Mouse (Mus musculus): ENCODE measurements around the gene Olfr1179. TPM values are rescaled to one million over a fixed set of nuclear protein-coding genes. Genes with fewer than 3 reads are reported as not detected.

The Olfr1179 gene
- polyA plus RNA-seq (2012; rRNA removed), result not detected in 2 replicates

DNA sequence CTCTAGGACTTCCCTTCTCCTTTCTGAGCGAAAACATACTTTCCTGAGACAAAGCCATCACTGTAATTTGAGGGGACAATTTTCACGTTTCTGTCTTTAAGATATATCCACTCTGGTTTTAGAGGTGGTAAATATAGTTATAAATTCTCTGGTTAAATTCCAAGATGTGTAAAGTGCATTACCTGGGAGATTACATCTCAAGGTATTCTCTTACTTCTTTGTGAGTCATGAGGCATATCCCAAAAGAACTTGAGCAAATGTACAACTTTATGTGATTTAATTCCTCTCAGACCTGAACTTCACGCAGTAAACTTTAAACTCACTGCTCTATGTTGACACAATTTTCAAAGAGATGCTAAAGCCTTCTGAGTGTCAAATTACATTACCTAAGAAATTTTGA lies at the start of gene Olfr1179:
Olfr1179 (minus strand) TSS at position 101 of the 400 bp plus-strand sequence.

DNA sequence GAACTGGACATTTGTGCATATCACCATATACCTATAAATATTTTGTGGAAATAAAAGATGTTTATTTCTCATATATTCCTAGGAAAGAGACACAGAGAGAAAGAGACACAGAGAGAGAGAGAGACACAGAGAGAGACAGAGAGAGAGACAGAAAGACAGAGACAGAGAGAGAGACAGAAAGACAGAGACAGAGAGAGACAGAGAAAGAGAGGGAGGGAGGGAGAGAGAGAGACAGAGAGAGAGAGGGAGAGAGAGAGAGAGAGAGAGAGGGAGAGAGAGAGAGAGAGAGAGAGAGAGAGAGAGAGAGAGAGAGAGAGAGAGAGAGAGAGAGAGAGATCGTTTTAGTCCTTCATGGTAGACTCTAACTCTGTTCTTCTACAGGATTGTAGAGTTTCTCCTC lies 48.3 kb upstream of the Olfr1179 start, which contains the start of gene Olfr1183:
Olfr1183 (plus strand) TSS at position 301 of the 400 bp plus-strand sequence.

GRCm38 (mm10) chr2:88449031-88449430 lies 42.8 kb upstream of the Olfr1179 start, which contains the start of gene Gm13757:
Gm13757 (minus strand) TSS chr2:88449131.

GRCm38 (mm10) chr2:88426071-88426470 lies 19.8 kb upstream of the Olfr1179 start, which contains the start of gene Olfr1181:
Olfr1181 (minus strand) TSS chr2:88426171.

DNA sequence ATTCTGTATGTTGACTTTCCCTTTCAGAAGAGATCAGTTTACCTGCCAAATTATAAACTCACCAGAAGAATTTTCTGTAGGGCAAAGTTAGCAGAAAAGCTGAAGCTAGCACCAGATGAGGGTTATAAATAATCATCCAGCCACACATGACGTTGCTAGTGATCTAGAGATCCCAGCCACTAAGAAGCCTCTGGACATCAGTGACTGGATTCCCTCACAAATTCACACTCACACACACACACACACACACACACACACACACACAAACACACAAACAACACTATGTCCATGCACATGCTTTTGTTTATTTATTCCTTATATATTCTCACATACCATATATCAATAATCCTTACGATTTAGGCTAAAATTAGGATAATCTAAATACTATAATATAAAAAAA lies 12.8 kb upstream of the Olfr1179 start, which contains the start of gene Olfr1180:
Olfr1180 (minus strand) TSS at position 101 of the 400 bp plus-strand sequence.

DNA sequence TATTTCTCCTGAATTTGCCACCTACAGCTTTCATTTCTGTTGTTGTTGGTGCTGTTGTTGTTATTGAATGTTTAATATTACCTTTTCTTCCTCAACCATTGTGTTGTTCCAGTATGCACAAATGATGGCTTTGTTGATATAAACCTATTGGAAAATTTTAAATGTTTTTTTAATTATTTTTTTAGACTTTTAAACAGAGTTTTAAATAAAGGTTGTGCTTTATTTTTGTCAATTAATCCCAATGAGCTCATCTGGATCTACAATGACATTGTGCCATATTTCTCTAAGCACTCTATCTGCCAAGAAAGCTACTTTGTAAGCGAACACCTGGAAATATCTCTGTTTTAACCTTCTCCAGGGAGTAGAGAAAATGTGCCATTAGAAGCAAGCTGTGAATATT lies 19.5 kb downstream of the Olfr1179 start, which contains the start of gene Olfr1178:
Olfr1178 (plus strand) TSS at position 301 of the 400 bp plus-strand sequence.

Other genes with a start within 250 kb of the Olfr1179 start
- not detected in 2 replicates for gene Olfr1168, start 224.6 kb downstream of the Olfr1179 start, polyA plus RNA-seq (2012; rRNA removed)
- not detected in 2 replicates for gene Olfr1170, start 178.1 kb downstream of the Olfr1179 start, polyA plus RNA-seq (2012; rRNA removed)
- not detected in 2 replicates for gene Olfr1173, start 126.6 kb downstream of the Olfr1179 start, polyA plus RNA-seq (2012; rRNA removed)
- not detected in 2 replicates for gene Olfr1174-ps, start 91.3 kb downstream of the Olfr1179 start, polyA plus RNA-seq (2012; rRNA removed)
- not detected in 2 replicates for gene Olfr1175-ps, start 79.2 kb downstream of the Olfr1179 start, polyA plus RNA-seq (2012; rRNA removed)
- gene Olfr1176, start 69.7 kb downstream of the Olfr1179 start, polyA plus RNA-seq (2012; rRNA removed), result not detected in 2 replicates
- not detected in 2 replicates for gene Olfr1177-ps, start 60.0 kb downstream of the Olfr1179 start, polyA plus RNA-seq (2012; rRNA removed)
- not detected in 2 replicates for gene Olfr1178, start 19.4 kb downstream of the Olfr1179 start, polyA plus RNA-seq (2012; rRNA removed)
- not detected in 2 replicates for gene Olfr1180, start 12.7 kb upstream of the Olfr1179 start, polyA plus RNA-seq (2012; rRNA removed)
- not detected in 2 replicates for gene Olfr1181, start 19.7 kb upstream of the Olfr1179 start, polyA plus RNA-seq (2012; rRNA removed)
- not detected in 2 replicates for gene Gm13757, start 42.7 kb upstream of the Olfr1179 start, polyA plus RNA-seq (2012; rRNA removed)
- not detected in 2 replicates for gene Olfr1183, start 48.4 kb upstream of the Olfr1179 start, polyA plus RNA-seq (2012; rRNA removed)
- not detected in 2 replicates for gene Olfr1184, start 77.1 kb upstream of the Olfr1179 start, polyA plus RNA-seq (2012; rRNA removed)
- gene Olfr1185-ps1, start 86.9 kb upstream of the Olfr1179 start, polyA plus RNA-seq (2012; rRNA removed), result not detected in 2 replicates
- gene Olfr1186, start 112.1 kb upstream of the Olfr1179 start, polyA plus RNA-seq (2012; rRNA removed), result not detected in 2 replicates
- not detected in 2 replicates for gene Olfr1188, start 150.5 kb upstream of the Olfr1179 start, polyA plus RNA-seq (2012; rRNA removed)
- gene Olfr1189, start 180.0 kb upstream of the Olfr1179 start, polyA plus RNA-seq (2012; rRNA removed), result not detected in 2 replicates
- not detected in 2 replicates for gene Olfr1191-ps1, start 234.1 kb upstream of the Olfr1179 start, polyA plus RNA-seq (2012; rRNA removed)
- not detected in 2 replicates for gene Olfr1192-ps1, start 242.1 kb upstream of the Olfr1179 start, polyA plus RNA-seq (2012; rRNA removed)